Mouse (Mus musculus): ENCODE results near the gene Lgi1. TPM values are rescaled to one million over a fixed set of nuclear protein-coding genes. Genes with fewer than 3 reads are reported as not detected.

Lgi1 gene
- polyA plus RNA-seq, 1 experiment from 2014 or later: 1.4 TPM

- no peak overlapping the region for H3K4me3 ChIP-seq
- H3K9me3 ChIP-seq: no peaks in the 10 kb centered on the region
- no peaks in the 10 kb centered on the region for H3K27me3 ChIP-seq (replicated peaks; ENCODE audit: low read depth, poor library complexity, severe bottlenecking)
- H3K4me1 ChIP-seq: no peaks in the 10 kb centered on the region
- H3K36me3 ChIP-seq (replicated peaks): no peaks in the 10 kb centered on the region
- 77% methylated on average over 8 of the region's 8 CpGs for WGBS
- no peak overlapping the region for H3K27ac ChIP-seq (replicated peaks)
- DNase-seq (ENCODE audit: low spot score): no peak
These were observed 92.0 kb downstream of the Lgi1 start for GRCm38 (mm10) chr19:38356211-38356828.

GRCm38 (mm10) chr19:38357956-38358623 lies 93.8 kb downstream of the Lgi1 start:
- Histone ChIP-seq H3K27me3 (replicated peaks; ENCODE audit: low read depth, poor library complexity, severe bottlenecking) (no peaks in the 10 kb centered on the region), H3K36me3 (replicated peaks) (no peaks in the 10 kb centered on the region), H3K4me3 (no peak overlapping the region), H3K4me1 (no peaks in the 10 kb centered on the region), H3K9me3 (no peaks in the 10 kb centered on the region), H3K27ac (replicated peaks) (no peak overlapping the region)
- no peak for DNase-seq (ENCODE audit: low spot score)
- 80% methylated on average over 9 of the region's 9 CpGs for WGBS

- no peak overlapping the region for H3K4me3 ChIP-seq
- no peaks in the 10 kb centered on the region for H3K9me3 ChIP-seq
- WGBS: 92% methylated on average over 1 of the region's 1 CpGs
- peaks cover 6% of the 10 kb centered on the region for H3K4me1 ChIP-seq
- H3K27ac ChIP-seq (replicated peaks): no peak overlapping the region
- H3K27me3 ChIP-seq (replicated peaks; ENCODE audit: low read depth, poor library complexity, severe bottlenecking): no peaks in the 10 kb centered on the region
- no peaks in the 10 kb centered on the region for H3K36me3 ChIP-seq (replicated peaks)
- no peak for DNase-seq (ENCODE audit: low spot score)
These were observed 95.0 kb downstream of the Lgi1 start for GRCm38 (mm10) chr19:38359287-38359686.

Other genes with a start within 250 kb of the Lgi1 start
- 2.6 and 4.0 TPM in 2 replicates for gene Myof, start 221.0 kb upstream of the Lgi1 start, polyA plus RNA-seq (2016; fragmentation: Nextera tagmentation; extraction: Ambion mirVana)
- 29.6 and 38.1 TPM in 2 replicates for gene Cep55, start 209.5 kb upstream of the Lgi1 start, polyA plus RNA-seq (2016; fragmentation: Nextera tagmentation; extraction: Ambion mirVana)
- 0.28 TPM in 1 of 2 replicates, not detected in the other for gene Ffar4, start 167.5 kb upstream of the Lgi1 start, polyA plus RNA-seq (2016; fragmentation: Nextera tagmentation; extraction: Ambion mirVana)
- gene Rbp4, start 139.3 kb upstream of the Lgi1 start, polyA plus RNA-seq (2016; fragmentation: Nextera tagmentation; extraction: Ambion mirVana): 1.0 and 2.3 TPM in 2 replicates
- gene Pde6c, start 131.8 kb upstream of the Lgi1 start, polyA plus RNA-seq (2016; fragmentation: Nextera tagmentation; extraction: Ambion mirVana): not detected in 2 replicates
- gene Fra10ac1, start 40.4 kb upstream of the Lgi1 start, polyA plus RNA-seq (2016; fragmentation: Nextera tagmentation; extraction: Ambion mirVana): 44.1 and 44.6 TPM in 2 replicates
- 5.0 and 6.1 TPM in 2 replicates for gene Slc35g1, start 131.4 kb downstream of the Lgi1 start, polyA plus RNA-seq (2016; fragmentation: Nextera tagmentation; extraction: Ambion mirVana)
- gene Plce1, start 216.6 kb downstream of the Lgi1 start, polyA plus RNA-seq (2016; fragmentation: Nextera tagmentation; extraction: Ambion mirVana): 2.3 and 2.7 TPM in 2 replicates

Measured in embryonic facial prominence, embryonic 10.5 days (tissue).